Mouse (Mus musculus): ENCODE data around the gene Gm10273. TPM values are rescaled to one million over a fixed set of nuclear protein-coding genes. Genes with fewer than 3 reads are reported as not detected.
A peak's percentile ranks its signal among the peaks of the same experiment; 100 is the strongest.

Gm10273 gene
- total and polyA plus RNA-seq, 3 experiments = 2.9 to 75.4 (median 44.3) TPM

DNA sequence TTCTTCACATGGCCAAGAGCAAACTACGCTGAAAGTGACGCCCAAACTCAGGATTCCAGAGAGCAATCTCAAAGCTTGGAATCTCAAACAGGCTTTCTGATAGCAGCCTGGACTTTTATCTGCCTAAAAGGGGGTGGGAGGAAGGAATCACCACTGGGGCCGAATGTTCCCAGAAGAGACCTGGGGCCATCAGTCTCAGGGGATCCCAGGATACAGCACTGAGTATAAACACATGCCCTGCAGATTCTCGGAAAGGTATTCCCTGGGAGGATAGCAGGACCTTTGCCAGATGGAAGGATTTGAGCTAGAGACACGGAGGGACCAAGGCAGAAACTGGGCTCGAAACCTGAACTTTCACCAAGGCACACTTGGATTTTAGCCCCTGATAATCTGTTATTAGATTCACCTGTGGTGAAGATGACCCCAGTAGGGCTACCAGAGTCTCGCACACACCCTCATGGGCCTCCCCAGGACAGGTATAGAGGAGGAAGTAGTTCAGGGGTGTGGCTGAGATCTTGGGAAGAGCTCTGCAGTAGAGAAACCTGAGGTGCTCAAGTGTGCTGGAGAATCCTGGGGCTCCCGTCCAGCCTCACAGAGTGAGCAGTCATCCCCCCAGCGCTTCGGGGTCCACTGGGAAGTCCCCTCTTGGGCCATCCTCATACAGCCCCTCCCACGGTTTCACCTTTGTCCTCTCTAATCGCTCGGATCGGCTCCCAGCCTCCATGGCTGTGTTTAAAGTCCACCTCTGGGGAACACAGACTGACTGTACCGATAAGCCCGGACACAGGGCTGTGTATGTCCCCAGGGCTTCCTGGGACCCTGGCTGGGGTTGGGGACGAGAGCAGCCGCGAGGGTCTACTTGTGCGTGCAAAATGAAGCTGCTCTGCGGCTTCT, 7.7 kb downstream of the Gm10273 start, which contains the start of gene Pla2g12b:
TSS of gene Pla2g12b (plus strand) at position 762 of the 894 bp plus-strand sequence.
- DNase-seq = no peak

DNA sequence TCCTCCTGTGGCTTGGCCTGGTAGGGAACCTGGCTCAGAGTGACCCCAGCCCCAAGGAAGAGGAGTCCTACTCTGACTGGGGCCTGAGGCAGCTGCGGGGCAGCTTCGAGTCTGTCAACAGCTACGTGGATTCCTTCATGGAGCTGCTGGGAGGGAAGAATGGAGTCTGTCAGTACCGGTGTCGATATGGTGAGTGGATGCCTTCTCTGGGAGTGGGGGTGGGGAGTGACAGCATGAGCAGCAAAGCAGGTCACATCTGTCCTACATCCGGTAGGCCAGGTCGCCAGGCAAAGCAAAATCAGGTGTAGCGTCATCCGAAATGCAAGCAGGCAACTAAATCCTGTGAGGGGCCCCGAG, 8.3 kb downstream of the Gm10273 start:
- DNase-seq = no peak

DNA sequence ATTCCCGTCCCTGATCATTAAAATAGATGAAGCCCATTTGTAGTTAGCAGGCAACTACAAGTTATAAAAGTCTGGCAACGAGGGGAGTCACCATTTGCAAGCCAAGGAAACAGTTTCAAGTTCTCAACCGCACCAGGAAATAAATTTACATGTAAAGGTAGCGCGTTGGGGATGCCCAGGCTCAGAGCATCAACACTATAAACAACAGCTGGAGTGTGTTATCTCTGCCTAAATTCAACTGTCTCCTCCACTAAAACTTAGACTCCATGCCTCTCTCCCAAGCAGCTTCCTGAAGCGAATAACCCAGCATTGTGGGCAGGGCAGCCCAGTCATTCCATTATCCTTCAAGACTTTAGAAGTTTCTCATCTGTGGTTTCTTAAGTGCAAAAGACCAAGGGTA, 13.1 kb downstream of the Gm10273 start:
- no peak for DNase-seq

DNA sequence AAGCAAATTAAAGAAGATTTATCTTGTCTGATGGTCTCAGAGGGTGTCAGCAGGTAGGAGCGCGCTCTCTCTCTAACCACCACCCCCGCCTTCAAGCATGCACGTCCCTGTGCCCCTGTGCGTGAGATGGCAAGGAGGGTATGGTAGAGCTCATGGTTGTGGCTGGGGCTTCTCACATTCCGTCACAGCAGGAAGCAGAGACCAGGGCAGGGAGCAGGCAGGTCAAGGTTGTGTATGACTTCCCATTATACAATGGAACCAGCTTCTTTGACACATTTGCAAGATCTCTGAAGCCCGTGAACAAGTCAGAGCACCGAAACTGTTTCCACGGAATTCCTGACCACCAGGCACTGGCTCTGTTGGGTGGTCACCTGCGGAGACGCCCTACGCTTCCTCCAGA, 14.8 kb downstream of the Gm10273 start:
- DNase-seq = no peak

DNA sequence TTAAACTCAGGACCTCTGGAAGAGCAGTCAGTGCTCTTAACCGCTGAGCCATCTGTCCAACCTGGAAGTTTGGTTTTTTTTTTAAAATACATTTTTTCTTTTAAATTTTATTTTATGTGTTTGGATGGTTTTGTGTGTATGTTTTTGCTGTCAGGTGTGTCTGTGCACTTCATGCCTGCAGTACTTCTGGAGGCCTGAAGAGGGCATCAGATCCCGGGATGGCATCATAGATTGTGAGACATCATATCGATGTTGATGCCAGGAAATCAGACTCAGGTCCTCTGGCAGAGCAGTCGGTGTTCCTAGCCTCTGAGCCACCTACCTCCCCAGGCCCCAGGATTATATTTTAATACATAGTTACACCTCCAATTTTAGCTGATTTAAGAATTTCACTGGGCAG, 18.3 kb downstream of the Gm10273 start:
- no peak for DNase-seq

DNA sequence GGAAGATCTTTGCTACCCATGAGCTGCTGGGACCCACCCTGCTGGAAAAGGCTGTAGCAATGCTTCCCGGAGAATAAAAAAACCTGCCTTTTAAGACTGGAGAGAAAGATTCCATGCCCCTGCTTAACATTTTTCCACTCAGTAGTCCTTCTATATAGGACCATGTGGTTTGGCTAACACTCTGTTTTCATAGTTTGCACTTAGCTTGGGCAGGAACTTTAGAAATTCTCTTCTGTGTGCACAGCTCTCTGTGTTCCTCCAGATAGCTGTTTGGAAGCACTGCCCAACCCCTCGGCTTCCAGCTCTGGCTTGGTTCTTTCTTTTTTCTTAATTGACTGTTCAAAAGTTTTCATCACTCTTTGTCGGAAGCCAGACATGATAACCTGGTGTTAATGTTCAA, 21.2 kb downstream of the Gm10273 start:
- DNase-seq = no peak

DNA sequence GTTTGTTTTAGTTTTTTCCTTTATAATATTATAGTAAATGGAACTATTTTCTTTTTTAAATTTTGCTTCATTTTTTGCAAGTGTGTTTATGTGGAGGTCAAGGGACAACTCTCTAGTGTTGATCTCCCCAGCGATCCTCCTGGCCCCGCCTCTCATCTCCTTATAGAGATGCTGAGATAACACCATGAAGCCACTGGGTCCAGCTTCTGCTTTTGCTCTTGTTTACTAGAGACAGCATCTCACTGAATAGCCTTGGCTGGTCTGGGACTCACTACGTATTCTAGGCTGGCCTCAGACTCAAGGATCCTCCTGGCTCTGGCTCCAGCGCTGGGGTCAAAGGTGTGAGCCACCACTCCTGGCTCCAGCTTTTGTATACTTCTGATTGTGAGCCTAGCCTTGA, 24.1 kb downstream of the Gm10273 start:
- no peak for DNase-seq

DNA sequence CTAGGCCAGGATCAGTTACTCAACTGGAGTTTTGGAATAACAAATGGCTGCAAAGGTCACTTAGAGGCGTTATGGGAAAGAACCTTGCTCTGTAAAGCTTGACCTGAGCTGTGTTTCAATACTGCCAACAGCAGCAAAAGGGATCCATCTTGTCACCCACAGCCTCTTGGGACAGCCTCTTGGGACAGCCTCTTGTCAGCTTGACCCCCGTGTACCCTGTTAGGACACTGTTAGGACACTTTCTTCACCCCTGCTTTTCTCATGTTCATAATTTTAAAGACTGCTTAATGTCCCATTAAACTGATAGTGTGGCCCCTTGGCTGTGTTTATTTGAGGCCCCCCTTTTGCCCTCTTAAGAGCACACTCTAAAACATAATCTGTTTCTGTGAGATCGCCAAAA, 29.0 kb downstream of the Gm10273 start:
- no peak for DNase-seq

DNA sequence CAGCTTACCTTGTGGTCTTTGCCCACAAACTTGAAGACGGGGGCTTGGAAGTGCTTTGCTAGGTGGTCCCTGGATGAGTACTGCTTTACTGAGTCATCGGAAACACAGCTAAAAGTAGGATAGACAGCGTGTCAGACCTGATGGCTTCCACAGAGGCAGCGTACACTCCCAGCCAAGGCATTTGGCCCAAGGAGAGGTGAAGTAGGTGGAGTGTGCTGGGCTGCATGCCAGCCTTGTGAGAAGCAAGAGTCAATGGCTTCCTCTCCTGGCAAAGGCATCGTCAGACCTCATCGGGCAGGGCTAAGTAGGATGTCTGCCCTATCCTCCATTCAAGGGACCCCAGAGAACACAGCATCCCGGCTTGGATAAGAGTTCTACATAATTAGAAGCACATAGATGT, 29.9 kb downstream of the Gm10273 start:
- peak; percentile 63 for DNase-seq

DNA sequence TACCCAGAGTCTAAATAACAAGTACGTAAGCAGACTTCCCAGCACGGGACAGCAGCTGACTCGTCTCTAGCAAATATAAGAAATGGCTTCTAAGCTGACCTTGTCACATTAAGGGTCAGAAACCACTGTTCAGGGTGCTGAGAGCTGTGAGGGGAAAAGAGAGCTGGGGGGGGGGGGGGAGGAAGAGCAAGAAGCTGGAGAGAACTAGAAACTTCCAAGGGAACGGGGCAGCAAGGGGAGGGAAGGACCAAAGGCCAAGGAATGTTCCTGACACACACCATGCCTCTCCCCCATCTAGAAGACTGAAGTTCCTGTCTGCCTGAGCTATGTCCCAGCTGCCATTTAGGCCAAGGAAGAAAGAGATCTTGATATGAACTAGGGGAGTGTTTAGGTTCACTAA, 30.9 kb downstream of the Gm10273 start:
- no peak for DNase-seq

DNA sequence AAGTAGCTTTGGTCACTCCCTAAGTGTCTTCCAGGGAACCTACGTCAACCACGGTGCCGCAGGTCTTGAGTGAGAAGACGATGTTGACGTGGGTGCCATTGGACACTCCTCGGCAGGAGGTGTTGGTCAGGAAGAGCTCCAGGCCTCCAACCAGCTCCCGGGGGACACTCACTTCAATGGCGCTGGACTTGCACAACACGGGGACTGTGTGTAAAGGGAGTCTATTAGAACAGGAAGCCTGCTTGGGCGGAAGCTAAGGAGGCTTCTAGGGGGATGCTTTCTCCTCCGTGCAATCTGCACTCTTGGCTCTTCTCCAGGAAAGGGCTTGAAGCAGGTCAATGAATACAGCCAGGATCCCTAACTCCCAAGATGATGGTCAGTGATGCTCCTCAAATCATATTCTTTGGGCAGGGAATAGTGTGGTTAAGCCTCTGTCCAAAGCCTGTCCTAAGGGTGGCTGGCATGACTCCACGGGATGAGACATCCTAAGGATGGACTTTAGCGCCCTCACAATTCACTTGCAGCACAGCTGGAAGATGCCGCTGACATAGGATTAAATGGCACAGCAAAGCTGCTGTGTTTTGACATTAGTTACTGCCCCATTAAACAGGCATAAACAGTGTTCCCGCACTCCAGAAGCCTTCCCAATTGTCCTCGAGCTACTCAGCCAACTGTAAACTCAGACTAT, 34.2 kb downstream of the Gm10273 start:
- DNase-seq = no peak

DNA sequence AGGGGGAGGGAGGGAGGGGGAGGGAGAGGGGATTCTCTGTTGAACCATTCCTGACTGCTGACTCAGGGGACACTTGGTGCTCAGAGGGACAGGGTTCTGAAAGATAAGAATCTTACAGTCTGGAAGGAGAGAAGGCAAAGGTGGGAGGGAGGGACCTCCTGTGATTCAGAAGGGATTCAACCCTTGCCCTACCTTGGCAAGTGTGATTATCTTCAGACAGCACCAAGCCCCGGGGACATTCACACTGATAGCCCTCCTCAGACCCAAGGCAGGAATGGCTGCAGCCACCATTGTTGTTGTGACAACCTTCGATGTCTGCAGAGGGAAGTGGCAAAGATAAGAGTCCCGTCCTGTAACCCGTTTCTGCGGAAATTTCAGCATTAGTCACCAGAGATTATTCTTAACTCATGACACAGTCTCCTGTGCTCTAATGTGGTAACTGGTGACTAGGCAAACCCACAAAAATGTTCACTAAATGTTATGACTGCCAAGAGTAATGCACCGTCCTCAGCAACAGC, 35.3 kb downstream of the Gm10273 start:
- peak; percentile 60 for DNase-seq

DNA sequence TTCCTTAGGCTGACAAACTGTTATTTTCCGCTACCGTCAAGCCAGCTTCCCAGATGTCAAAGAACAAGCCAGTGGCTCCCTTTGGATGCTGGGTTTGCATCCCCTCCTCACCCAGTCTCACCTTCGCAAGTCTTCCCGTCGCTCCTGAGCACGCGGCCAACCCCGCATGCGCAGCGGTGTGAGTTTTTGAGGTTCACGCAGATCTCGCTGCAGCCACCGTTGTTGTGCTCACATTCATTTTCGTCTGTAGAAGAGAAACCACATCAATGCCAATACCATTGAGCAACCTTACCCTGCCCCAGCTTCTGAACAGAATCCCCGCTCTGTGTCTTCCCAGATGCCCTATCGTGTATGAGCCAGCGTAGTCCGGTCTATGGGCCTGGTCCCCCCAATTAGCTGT, 40.3 kb downstream of the Gm10273 start:
- DNase-seq = no peak

DNA sequence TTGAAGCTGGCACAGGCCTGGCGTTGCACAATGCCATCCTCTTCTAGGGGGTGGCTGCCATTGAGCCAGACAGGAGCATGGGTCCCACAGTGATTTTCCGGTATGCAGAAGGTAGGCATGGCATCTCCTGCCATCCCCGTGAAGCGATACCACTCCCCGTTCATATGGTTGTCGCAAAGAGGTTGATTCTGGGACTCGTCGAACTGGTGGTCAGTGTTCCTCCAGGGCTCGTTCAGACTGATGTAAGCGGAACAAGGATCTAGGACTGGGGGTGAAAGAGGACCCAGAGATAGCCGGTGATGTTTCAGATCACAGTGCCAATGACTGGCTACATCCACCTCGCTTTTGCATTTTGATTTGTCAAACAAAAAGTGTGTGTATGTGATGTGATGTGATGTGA, 43.2 kb downstream of the Gm10273 start:
- DNase-seq = no peak

DNA sequence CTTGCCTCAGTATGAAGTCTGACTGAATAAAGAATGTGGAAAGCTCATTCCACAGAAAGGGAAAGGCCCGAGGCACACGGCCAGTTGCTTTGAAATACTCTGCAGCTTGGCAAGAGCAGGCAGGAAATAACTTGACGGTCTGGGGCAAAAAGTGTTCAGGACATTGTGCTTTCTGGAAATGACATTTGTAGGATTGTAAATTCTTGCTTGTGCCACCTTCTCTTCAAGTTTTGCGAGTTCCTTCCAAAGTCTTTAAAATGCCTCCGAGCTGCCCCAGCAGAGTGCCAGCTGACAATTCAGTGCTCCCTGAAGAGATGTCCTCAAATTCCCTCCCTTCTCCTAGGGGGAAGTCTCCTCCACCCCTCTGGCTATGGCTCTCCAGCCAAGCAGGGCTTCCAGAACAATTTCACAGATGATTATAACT, 44.1 kb downstream of the Gm10273 start:
- peak; percentile 45 for DNase-seq

DNA sequence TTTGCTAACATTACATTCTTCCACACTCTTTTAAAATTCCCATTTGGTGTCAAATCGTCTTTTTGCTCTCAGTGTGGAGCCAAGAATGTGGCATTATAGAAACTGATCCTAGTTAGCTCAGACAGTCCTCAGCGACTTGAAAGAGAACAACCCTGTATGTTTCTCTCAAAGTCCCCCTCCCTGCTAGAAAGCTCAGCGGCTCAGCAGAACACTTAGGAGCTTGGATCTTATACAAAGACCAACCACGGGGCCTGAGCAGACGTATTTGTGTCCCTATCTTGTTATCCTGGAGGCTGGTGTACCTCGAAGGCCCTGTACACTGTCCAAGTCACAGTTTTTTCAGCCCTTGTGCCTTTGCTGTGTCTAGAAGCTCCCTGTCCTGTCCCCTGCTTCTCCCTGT, 44.7 kb downstream of the Gm10273 start:
- no peak for DNase-seq

DNA sequence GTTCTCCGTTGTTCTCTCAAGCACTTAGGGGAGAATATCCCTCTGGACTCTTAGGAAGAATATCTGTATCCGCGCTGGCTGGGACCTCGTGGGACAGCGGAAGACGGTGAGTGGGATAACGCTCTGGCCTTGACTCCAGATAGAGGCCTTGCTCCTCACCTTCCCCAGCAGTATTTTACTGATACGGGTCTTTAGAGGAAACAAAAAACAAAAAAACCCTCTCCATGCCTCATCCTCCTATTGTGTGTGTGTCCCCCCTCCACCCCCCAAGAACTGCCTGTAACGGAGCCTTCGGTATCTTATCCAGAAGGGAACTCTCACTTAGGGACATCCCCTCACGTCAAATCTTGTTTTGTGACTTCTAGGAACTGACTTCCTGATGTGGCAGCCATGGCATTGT, 46.3 kb downstream of the Gm10273 start, which contains the start of gene Oit3:
TSS of gene Oit3 (minus strand) at position 44 of the 400 bp plus-strand sequence.
- DNase-seq = no peak

DNA sequence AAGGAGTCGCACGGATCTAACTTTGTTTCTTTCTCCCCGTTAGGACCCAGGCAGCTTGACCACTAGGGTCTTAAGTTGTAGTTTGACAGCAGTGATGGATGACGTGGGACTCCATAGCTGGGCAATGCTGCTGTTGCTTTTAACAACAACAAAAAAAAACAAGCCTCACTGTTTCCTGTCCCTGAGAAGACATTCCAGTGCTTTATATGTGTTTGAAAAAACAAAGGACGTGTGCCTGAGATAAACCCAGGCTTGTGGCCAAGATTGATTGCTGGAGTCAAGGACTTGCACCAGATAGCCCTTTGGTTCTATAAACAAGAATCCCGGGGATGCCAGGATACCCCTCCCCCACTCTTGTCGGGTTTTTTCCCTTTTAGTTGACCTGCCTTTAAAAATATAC, 47.8 kb downstream of the Gm10273 start:
- peak; percentile 71 for DNase-seq

DNA sequence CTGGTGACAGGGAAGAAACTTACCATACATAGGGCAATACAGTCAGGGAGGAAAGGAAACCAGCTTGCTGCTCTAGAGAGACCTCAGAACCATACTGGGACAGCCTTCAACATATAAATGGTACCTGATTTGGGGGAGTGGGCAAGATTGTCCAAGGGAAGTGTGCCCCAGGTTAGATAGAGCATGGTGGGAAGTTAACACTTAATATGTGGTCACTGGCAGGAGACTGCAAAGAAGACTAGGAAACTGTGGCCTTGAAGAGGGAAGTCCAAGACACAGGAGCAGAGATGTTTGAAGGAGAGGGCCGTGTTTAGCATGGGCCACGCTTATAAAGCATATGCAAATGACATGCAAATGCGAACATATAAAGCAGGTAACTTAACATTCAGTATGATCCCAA, 48.7 kb downstream of the Gm10273 start:
- no peak for DNase-seq

DNA sequence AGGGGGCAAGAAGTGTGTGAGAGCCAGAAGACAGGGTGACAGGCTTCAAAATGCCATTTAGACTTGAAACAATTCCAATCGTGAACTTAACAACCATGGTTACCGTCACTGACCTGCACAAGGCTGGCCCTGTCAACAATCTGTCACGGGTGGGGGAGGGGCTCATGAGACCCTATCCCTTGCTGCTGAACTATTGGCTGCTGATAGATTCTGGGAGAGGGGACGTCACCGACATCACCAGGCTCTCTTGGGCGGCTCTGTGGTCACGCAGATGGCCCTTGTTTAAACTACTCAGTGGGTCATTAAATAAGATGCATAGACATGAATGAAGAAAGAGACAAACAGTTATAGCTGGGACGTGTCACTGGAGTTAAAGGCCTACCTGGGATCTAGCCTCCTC, 49.2 kb downstream of the Gm10273 start:
- no peak for DNase-seq
